Mouse (Mus musculus): ENCODE measurements around the gene Nanos2.
A peak's percentile ranks its signal among the peaks of the same experiment; 100 is the strongest.

Nanos2 gene

DNA sequence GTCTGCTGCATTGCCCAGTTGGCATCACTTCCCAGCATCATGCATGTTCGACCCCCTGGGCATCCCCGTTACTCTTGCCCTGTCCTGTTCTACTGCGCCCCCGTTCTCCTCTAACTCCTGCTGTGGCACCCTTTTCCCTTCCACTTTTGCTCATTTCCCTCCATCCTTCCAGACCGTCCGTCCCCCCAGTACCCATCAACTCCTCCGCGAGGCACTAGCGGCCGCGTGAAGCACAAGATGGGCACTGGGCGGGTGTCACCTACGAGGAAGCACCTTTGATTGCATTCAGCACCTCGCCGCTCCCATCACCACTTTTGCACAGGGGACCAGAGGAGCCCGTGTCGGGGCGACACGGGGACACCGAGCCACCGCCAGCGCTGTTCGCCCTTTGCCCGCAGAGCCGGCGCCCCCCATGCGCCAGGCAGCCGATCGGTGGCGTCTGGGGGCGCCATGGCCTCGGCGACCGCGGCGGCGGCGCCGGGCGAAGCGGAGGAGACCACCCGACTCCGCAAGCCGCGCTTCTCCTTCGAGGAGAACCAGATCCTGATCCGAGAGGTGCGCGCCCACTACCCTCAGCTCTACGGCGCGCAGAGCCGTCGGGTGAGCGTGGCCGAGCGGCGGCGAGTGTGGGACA is 4.6 kb downstream of the Nanos2 start:
- DNase-seq (ENCODE audit: low spot score) = no peak

DNA sequence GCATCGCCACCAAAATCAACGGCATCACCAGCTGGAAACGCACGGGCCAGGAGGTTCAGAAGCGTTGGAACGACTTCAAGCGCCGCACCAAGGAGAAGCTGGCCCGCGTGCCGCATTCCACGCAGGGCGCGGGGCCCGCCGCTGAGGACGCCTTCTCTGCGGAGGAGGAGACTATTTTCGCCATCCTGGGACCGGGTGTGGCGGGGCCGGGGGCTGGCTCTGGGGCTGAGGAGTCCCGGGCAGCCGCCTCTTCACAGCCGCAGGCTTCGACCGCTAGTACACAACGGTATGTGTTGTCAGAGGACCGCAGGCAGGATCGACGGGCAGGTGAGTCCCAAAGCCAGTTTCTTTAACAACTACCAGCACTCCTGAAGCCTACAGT is 5.1 kb downstream of the Nanos2 start:
- DNase-seq (ENCODE audit: low spot score) = no peak

DNA sequence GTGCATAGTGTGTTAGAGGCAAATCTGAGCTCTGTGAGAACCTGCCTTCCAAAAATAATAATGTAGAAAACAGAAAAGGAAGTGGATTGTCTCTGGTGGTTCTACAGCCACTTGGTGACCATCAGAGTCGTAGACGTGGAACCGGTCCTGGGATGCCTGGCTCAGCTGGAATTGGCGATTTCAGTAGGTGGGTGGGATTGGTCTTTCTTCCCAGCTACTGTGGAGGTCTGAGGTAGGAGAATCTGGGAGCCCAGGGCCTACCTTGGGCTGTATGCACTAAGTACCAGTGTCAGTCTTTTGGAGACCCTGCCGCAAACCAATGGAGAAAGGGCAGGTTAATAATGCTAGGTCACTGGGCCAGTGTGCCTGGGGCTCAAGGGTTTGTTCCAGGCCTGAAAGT is 5.8 kb downstream of the Nanos2 start:
- no peak for DNase-seq (ENCODE audit: low spot score)

DNA sequence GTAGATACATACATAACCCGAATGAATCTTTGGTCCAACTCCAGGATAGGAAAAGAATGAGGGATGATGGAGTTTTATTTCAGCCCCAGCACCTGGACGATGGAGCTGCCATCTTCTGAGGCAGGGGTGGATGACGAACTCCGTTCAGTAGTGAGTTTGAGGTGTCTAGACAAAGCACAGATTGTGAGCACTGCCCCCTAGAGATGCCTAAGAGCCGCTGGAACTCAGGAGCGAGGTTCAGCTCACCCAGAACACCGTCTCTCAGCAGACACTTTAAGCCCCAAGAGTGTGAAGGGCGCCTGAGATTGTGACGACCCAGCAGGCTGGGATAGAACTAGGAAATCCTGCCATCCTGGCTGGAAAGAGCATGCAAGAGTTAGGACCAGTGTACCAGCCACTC is 11.6 kb downstream of the Nanos2 start:
- DNase-seq (ENCODE audit: low spot score) = no peak

DNA sequence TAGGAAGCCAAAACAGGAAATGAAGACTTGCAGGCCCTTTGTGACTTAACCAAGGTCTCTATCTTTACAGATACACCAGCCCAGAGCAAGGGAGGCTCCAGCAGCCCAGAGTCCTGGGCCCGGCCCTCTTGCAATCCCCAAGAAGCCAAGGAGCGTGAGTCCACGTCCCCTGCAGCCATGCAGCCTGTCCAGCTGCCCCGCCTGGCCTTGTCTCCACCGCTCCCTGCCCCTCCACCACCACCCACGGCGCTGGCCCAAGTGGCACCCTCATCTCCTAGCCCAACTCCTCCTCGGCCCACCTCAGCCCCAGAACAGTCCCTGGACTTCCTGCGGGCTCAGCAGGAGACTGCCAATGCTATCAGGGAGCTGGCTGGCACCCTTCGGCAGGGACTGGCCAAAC is 13.2 kb downstream of the Nanos2 start:
- no peak for DNase-seq (ENCODE audit: low spot score)

DNA sequence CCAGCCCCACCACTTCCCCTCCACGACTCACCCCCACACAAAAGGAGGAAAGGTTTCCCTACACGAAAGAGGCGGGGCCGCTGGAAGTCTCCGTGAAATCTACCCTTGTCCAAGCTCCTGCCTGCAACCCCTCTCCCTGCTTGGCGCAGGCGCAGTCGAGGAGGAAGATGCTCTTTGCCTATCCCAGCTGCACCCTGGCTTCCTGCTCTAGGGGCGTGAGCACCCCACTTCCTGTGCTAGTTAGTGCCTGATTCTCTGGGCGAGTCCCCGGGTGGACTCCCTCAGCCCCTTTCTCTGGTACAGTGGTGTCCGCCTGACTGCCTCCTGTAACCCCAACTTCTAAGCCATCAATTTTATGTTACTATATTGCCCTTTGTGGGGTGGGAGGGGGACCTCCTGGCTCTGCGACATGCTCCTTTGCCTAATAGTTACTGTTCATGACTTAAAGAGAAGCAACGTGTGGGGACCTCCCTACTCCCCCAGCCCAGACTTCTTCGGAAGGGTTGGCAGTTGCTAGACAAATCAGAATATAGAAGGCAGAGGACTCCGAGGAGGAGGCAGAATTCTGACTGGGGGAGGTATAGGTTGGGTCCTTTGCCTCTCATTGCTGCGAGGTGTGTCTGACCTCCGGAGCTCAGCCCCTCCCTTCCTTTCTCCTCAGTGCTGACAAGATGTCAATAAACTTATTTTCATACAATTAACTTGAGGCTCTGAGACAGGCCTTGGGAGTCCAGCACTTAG is 14.0 kb downstream of the Nanos2 start:
- DNase-seq (ENCODE audit: low spot score) = peak; percentile 64

DNA sequence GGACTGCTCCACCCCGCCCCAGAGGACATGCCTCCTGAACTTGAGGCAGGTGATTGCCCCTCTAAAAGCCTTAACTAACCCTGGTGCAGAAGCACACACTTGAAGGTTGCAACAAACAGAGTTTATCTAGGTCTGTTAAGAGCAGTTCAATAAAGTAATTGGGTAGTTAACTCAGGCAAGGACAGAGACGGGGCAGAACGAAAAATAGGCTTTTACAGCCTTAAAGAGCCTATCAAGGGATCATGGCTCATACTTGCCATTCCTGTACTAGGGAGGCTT is 14.5 kb downstream of the Nanos2 start:
- no peak for DNase-seq (ENCODE audit: low spot score)

DNA sequence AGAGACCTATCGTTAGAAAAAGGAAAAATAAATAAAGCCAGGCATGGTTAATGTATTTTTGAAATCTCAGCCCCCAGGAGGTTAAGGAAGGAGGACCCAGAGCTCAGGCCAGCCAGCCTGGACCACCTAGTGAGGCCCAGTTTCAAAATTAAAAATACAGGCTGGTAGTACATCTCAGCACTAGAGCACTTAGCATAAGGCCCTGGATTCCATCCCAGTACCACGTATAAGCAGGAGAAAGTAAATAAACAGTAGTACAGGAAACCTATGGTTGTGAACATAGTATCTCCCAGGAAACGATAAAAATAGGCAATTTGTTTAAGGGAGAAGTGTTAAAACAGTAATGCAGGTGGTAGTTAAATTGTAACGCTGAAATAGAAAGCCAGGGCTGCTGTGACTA is 14.9 kb downstream of the Nanos2 start:
- DNase-seq (ENCODE audit: low spot score) = no peak

DNA sequence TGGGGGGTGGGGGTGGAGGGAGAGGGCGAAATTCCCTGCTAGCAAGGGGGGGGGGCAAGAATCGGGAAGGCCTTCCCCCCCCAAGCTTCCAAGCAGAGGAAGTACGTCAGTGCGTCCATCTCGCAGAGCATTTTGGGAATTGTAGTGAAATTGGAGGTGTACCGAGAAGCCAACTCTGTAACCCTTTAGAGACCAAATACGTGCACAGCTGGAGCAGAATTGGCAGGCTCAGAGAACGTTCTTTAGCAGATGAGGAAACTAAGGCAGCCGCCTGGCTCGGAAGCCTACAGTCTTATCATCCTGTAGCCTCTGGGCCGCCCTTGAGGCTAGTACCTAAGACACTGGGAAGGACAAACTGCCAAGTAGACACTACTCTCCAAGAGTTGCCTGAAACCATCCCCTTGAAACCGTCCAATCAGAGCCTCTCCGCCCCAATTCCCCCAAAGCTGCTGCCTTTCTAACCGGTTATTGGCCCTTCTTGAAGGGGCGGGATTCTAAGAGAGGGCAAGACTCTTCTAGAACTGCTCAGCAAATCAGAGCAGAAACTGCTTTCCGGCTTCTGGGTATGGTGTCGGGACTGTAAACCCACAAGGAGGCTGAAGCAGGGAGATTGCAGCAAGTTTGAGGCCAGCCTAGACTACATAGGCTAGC is 15.8 kb downstream of the Nanos2 start:
- peak; percentile 70 for DNase-seq (ENCODE audit: low spot score)

DNA sequence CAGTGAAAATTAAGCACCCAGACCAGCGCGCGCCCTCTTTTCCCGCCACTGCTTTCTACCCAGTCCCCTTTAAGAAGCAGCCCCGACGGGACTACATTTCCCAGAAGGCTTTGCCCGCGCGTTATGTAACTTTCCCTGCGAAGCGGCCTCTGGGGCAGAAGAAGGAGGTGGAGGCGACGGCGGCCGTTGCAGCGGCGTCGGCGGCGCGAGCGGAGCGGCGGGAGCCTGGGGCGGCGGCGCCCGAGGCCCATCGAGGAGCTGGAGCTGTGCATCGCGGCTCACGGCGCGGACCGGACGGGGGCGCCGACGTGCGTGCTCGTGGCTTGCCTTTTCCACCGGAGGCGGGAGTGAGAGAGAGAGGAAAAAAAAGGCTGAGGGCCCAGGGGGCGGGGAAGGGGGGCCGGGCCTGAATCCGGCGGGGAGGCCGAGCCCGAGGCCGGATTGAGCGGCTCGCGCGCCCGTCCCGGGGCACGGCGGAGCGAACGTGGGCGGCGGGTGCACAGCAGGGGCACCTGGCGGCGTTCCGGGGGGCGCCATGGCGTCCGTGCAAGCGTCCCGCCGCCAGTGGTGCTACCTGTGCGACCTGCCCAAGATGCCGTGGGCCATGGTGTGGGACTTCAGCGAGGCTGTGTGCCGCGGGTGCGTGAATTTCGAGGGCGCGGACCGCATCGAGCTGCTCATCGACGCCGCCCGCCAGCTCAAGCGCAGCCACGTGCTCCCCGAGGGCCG is 16.9 kb downstream of the Nanos2 start, which contains the start of gene Irf2bp1:
Gene Irf2bp1 (plus strand): TSS at position 143 of the 729 bp plus-strand sequence.
- peak; percentile 87 for DNase-seq (ENCODE audit: low spot score)

DNA sequence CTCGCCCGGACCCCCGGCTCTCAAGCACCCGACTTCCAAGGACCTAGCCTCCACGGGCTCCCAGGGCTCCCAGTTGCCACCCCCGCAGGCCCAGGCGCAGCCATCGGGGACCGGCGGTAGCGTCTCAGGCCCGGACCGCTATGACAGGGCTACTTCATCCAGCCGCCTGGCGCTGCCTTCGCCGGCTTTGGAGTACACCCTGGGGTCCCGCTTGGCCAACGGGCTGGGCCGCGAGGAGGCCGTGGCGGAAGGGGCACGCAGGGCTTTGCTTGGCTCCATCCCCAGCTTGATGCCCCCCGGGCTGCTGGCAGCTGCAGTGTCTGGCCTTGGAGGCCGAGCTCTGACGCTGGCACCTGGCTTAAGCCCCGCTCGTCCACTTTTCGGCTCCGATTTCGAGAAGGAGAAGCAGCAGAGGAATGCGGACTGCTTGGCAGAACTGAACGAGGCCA is 17.5 kb downstream of the Nanos2 start:
- DNase-seq (ENCODE audit: low spot score) = peak; percentile 31

DNA sequence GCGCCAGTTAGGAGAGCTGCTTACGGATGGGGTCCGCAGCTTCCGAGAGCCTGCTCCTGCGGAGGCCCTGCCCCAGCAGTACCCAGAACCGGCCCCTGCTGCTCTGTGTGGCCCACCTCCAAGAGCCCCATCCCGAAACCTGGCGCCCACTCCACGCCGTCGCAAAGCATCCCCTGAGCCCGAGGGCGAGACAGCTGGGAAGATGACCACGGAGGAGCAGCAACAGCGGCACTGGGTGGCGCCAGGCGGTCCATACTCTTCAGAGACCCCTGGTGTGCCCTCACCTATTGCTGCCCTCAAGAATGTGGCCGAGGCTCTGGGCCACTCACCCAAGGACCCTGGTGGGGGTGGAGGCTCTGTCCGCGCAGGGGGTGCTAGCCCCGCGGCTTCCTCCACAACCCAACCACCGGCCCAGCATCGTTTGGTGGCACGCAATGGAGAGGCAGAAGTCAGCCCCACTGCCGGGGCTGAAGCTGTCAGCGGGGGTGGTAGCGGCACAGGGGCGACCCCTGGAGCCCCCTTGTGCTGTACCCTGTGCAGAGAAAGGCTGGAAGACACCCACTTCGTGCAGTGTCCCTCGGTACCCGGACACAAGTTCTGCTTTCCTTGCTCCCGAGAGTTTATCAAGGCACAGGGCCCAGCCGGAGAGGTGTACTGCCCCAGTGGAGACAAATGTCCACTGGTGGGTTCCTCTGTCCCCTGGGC is 18.4 kb downstream of the Nanos2 start:
- no peak for DNase-seq (ENCODE audit: low spot score)

DNA sequence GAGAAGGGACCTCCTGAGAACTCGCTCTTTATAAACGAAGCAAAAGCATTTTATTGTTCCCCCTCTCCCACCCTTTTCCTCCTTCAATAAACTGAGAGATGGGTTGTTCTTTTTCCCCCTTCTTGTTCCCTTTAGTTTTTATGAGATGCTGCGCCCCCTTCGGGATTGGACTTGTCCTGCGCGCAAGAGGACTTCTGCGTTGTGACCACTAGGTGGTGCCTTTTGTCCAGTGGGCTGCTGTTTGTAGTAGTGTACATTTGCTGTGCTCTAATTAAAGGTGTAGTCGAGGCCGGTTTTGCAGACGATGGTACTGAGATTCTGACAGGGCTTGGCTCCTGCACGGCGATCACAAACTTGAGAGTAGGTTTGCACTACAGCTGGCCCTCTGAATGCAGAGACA is 19.3 kb downstream of the Nanos2 start:
- DNase-seq (ENCODE audit: low spot score) = peak; percentile 68

DNA sequence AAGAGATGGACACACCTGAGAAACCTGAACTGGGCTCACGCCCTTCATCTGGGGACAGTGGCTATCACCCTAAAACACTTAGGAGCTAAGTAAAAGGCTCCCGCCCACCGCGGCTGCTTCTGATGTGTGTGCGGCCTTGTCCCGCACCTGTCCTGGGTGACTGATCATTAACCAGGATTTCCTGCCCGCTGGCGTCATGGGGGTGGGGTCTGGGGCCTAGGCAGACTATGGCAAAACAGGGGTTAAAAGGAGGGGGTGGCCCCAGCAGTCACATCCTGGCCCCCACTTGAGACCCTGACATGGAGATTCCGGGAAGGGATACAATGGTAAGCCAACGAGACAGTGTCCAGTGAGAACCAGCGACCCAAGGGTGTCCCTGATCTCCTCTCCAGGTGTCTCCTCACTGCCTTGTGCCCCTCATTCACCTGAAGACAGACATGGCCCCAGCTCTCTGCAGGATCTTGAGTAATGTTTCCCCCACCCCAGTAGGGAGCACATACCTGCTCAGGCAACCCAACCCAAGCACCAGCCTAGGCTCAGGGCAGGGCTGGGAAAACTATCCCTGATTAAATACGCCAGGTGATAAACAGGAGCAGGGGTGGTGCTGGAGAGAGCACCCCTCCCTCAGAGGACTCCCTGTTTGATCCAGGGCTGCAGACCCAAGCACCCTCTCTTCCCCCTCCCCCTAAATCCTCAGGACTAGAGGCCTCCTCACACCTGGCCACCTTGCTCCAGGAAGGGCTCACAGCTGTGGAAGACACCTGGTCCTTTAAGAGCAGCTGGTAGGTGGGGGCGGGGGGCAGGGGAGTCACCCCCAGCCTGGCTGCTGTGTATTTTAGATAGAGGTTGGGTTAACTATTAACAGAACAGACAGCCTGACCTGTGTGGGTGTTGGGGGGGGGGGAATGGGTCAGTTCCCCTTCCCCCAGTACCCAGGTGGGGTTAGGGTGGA is 20.1 kb downstream of the Nanos2 start:
- DNase-seq (ENCODE audit: low spot score) = no peak

DNA sequence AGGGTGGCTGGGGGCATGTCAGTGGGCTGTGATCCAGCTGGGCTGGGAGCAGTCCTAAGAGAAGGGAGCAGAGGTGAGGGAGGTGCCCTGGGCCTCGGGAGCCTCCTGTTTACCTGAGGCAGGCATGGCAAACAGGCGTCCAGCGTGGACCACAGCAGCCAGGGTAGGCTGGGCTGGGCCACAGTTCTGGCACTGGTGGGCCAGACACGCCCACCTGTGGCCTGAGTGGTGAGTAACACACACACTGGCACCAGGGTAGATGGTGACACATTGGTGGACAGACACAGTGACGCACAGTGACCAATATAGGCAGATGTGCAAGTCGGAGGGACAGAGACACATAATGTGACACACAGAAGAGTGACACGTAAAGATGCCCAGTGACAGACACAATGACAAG is 23.4 kb downstream of the Nanos2 start:
- DNase-seq (ENCODE audit: low spot score) = no peak

DNA sequence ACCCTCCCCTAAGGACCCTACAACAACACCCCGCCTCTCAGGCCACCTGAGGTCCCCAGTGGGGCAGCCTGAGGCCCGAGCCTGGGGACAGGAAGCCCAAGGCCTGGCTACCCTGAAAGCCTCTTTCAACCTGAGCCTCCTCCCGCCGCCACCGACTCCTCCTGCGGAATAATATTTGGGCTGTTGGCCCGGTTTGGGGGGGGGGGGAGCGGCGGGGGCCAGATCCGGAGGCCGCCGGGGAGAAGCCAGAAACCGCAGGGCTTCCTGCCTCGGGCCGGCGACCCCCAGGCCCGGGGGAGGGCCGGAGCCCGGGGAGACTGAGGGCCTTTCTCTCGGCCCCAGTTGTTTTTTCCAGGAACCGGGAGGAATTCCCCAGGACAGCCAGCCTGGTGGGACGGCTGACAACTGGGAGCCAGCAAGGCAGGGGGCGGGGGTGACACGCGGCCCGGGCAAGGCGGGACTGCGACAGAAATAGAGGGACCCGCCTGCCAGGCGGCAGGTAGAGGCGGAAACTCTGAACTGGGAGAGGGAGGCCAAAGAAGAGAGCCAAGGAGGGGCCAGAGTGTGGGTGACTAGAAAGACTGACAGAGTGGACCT is 24.9 kb downstream of the Nanos2 start:
- DNase-seq (ENCODE audit: low spot score) = no peak

DNA sequence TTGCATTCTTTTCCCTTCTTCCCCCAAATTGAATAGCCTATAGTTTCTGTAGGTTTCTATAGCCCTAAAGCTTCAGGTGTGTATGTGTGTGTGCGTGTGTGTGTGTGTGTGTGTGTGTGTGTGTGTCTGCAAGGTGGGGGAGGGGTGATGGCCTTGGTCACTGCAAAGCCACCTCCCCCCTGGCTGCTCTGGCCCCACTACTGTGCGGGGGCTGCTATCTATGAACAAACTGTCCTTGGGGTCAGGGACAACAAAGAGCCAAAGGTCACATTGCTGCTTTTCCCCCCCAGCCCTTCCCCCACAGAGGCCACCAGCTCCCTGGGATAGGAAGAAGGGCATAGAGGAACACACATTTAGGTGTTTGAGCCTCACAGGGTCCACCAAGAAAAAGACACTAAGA is 25.7 kb downstream of the Nanos2 start:
- DNase-seq (ENCODE audit: low spot score) = no peak

DNA sequence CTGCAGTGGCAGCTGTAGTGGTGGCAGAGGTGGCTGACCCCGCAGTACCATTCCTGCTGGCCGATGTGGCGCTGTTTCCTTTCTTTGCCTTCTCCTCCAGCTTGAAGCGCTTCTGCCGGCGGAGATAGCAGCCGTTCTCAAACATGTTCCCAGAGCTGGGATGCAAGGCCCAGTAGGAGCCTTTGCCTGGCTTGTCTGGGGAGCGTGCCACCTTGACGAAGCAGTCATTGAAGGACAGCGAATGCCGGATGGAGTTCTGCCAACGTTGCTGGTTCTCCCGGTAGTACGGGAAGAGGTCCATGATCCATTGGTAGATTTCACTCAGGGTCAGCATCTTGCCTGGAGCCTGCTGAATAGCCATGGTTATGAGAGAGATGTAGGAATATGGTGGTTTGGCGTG is 27.3 kb downstream of the Nanos2 start:
- DNase-seq (ENCODE audit: low spot score) = no peak

DNA sequence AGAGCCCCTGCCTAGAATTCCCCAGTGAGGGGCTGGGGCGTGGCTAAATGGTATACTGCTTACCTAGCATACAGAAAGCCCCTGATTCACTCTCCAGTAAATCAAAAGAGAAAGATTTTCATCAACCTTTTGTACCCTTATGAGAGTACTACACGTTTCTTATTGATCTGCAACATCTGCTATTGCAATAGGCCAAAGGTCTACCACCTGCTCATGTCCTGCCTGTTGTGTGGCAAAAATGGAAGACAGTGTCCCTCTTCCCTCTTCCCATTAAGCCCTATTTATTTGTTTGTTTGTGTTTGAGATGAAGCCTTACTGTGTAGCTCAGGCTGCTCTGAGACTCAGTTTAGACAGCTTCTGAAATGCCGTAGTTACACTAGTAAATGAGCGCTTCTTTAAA is 28.8 kb downstream of the Nanos2 start:
- DNase-seq (ENCODE audit: low spot score) = no peak

DNA sequence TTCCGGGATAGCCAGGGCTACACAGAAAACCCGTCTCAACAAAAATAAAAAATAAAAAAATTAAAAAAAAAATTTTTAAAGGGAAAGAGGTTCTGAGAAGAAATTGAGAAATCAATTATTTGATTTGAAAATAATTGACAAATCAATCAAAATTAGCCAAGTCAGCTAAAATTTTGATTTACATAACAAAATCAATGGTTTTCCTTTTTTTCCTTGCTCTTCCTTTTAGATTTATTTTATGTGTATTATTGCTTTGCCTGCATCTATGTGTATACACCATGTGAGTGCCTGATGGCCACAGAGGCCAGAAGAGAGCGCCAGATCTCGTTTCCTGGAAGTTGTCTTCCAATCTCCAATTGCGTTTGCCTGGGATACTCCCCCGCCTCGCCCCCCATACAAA is 30.7 kb downstream of the Nanos2 start:
- DNase-seq (ENCODE audit: low spot score) = no peak

DNA sequence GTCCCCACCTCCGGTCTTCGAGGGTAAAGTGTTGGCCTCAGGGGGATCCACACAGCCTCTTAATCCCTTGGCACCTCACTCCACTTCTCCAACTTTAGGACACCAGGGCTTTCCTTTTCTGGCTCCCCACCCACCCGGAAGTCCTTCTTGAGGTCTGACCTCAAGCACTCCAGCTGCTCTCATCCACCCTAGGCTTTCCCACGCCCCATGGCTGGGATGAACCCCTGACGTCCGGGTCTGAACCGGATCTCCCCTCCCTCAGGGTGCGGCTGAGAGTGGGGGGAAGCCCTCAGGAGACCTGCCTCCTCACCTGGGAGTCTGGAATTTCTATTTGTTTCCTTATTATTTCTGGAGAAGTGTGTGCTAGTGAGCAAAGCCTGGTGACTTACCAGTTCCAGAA is 33.8 kb downstream of the Nanos2 start:
- no peak for DNase-seq (ENCODE audit: low spot score)
